Mouse (Mus musculus): ENCODE measurements around the gene Ddx27. TPM values are rescaled to one million over a fixed set of nuclear protein-coding genes. Genes with fewer than 3 reads are reported as not detected.

Gene Ddx27
- total RNA-seq, 4 experiments from 2014 or later, result 30.7 to 32.7 (median 31.1) TPM

DNA sequence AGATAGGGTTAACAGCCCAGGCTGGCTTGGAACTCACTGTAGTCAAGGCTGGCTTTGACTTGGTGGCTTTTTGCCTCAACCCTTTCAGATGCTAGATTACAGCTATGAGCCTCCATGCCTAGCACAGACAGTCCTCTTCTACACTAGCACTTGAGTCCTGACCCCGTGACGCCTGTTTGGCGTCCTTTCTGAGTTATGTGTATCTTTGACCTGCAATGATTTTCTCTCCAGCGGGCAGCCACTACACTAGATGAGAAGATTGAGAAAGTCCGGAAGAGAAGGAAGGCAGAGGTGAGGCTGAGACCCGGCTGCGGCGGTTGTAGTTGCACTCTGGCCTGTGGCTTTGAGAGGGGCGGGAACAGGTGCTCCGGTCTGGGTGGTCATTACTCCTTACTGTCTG is 4.4 kb downstream of the Ddx27 start:
- no peak for DNase-seq (ENCODE audit: low spot score in 2 of 2)

GRCm38 (mm10) chr2:167028553-167028952 is 13.6 kb downstream of the Ddx27 start:
- DNase-seq (ENCODE audit: low spot score in 2 of 2), result no peak

DNA sequence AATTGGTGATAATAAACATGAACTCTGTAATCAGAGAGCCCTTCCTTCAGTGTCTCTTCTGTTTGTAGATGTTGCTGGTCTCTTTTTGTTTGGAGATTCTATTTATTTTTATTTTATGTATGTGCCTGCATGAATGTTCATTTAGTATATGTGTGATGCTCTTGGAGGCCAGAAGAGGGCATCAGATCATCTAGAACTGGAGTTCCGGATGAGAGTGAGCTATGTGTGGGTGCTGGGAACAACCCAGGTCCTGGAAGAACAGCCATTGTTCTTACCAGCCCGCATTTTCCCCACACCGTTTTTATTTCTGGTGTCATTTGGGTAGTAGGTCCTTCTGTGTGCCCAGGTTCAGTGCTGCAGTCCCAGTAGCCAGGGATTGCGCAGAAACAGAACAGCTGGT is 15.5 kb downstream of the Ddx27 start:
- DNase-seq (ENCODE audit: low spot score in 2 of 2), result no peak

DNA sequence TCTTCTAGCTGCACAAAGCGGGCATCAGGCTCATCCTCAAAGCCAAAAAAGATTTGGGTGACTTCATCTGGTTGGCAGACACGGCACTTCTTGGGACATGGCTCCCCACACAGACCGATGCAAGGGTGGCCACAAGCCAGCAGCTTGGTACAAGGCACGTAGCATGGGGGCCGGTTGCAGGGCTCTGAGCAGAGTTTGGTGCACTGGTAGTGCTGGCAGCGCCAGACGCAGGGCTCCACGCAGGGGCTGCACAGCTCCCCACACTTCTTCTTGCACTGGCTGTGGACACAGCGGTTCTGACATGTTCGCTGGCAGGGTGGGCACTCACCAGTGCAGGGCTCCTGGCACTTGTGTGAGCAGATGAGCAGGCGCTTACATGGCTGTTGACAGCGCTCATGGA is 22.7 kb downstream of the Ddx27 start:
- no peak for DNase-seq (ENCODE audit: low spot score in 2 of 2)

GRCm38 (mm10) chr2:167038297-167038696 is 23.3 kb downstream of the Ddx27 start:
- no peak for DNase-seq (ENCODE audit: low spot score in 2 of 2)

- DNase-seq (ENCODE audit: low spot score in 2 of 2), result no peak
These were observed 23.7 kb downstream of the Ddx27 start for GRCm38 (mm10) chr2:167038716-167039115.

DNA sequence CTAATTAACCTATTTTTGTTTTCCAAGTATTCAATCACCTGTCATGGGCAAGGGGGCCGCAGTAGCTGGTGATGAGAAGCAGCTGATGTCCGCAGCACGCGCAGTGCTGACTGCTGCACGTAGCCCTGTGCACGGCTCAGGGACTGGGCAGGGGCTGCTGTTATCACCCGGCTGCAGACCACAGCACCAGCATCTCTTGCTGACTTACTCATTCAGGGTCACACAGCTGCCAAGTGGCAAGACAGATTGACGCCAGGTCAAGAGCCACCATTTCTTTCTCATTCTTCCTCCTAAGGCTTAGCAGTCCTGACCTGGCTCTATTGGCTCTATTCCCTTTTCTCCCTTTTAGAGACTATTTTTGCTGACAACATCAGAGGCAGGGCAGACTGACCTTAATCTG is 24.4 kb downstream of the Ddx27 start:
- DNase-seq (ENCODE audit: low spot score in 2 of 2), result no peak

DNA sequence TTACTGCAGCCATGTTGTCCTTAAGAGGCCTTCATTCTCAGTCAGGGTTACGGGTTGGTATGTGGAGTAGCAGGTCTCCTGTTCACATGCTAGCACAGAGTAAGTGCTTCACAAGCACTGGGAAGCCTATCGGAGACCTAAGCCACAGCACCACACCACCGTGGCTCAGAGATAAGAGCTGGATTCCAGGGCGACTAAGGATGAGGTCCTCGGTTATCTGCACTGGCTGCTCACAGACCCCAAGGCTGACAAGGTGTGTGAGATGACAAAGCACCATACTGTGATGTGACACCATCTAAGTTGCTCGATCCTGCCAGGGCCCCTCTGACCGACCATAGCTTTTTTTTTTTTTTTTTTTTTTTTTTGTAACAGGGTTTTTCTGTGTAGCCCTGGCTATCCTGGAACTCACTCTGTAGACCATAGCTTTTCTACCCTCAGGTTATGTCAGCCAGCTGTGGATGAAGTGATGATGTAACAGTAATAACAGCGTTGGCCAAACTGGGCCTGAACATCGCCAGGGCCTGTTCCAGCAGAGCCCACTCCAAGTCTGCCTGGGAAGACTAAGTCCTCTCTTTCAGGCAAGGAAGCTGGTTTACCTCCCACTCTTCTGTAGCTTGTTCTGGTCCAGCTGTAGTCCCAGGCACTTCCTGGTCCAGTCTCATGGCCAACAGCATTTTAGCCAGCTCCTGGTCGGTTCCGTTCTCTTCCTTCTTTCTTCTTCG is 28.6 kb downstream of the Ddx27 start:
- no peak for DNase-seq (ENCODE audit: low spot score in 2 of 2)

DNA sequence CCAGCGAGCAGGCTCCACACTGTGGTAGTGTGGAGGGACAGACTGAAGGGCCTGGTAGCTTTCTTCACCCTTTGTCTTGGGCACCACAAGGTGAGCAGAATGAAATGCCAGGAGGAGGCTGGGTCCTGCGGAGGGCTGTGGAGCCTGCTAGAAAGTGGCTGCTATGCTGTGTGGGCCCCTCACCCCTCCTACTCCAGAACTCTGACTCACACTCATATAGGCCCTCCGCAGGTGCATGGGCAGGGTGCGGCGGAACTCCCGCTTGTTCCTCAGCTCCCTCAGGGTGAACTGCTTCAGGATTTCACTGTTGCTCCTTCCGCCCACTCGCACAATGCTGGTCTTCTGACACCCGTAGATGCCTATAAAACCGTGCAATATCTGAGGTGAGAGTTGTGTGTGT is 33.2 kb downstream of the Ddx27 start:
- DNase-seq (ENCODE audit: low spot score in 2 of 2), result no peak

- DNase-seq (ENCODE audit: low spot score in 2 of 2), result no peak
These were observed 33.8 kb downstream of the Ddx27 start for GRCm38 (mm10) chr2:167048698-167049358.

DNA sequence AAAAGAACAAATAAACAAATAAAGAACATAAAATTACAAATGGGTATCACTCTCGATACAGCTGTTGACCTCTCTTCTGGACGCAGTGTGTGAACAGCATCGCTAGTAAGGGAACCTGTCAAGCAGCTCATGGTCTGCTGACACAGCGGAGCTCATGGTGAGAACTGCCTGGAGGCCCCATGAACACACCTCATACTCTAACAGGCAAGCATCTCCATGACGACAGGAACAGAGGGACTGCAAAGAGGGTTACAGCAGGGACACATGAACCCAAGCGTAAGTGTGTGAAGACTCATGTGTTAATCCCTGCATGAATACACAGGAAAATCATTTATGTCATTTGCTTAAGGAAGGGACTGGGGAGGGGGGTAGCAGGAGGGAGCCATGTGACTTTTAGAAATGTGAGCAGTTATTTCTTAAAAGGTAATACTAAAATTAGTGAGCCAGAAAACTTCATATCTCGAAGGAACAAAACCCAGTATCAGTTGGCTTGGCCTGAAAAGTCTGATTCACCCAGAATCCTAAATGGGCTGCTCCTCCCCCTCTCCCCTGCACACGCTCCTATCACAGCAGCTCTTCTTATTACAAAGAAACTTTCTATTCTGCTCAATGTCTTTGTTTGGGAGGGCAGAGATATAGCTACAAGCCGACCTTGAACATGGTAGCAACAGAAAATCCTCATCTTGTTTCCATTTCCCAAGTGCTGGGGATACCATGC is 38.3 kb downstream of the Ddx27 start:
- no peak for DNase-seq (ENCODE audit: low spot score in 2 of 2)

DNA sequence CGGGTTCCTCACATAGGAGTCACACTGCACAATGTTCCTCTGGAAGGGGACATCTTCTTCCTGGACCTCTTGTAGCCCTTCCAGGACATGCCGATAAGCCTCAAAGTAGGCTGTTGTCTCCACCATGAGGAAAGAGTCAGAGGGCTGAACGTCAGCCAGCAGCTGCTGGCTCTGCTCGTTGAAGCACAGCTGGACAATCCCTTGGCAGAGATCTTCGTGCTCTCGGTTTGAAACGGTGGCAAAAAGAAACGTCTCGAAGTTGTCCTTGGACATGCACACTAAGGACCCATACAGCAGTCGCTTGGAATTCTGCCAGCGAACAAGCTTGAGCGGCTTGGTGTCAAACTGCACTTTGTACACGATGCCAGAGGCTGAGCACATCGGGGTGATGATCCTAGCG is 40.4 kb downstream of the Ddx27 start:
- no peak for DNase-seq (ENCODE audit: low spot score in 2 of 2)

DNA sequence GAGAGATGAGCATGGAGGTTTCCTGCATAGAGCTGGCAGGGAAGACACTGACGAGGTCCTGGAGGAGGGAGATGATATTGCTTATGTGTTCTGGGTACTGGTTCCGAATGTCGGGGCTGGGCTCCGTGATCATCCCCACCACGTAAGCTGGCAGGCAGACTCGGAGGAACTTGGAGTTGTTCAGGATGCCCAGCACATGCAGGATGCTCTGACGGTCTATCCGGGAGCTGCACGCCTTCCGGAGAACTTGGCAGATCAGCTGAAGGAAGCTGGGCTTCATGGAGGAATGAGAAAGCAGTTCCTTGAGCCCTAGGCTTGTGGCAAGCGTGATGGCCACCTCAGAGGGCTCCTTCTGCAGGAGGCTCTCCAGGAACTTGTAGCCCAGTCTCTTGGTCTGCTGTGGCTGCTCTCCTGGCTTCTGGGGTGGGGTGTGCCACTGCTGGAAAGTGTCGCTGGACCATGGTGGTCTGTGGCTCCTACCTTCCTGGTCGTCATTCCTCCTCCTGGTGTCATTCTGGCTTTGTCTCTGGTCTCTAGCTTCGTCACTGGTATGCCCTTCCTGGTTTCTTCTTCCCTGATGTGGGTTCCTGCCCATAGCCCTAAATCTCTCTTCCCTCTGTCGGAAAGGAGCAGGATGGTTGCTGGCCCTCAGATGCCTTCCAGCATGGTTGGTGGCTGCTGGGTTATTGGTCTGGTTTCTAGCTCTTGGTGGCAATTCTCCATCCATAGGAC is 41.4 kb downstream of the Ddx27 start:
- DNase-seq (ENCODE audit: low spot score in 2 of 2), result no peak

DNA sequence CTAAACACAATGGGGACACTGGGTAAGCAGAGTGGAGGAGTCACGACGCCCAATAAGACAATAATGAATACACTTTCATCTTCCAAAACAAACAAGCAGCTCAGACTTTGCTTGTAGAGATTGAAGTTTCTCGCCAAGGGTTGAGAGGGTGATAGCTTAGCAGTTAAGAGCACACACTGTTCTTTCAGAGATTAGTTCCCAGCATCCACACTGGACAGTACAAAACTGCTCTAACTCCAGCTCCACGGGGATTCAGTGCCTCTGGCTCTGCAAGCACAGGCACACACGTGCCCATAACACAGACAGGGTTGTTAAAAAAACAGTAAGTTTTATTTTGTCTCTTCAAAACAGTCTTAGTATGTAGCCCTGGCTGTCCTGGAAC is 41.9 kb downstream of the Ddx27 start:
- no peak for DNase-seq (ENCODE audit: low spot score in 2 of 2)

DNA sequence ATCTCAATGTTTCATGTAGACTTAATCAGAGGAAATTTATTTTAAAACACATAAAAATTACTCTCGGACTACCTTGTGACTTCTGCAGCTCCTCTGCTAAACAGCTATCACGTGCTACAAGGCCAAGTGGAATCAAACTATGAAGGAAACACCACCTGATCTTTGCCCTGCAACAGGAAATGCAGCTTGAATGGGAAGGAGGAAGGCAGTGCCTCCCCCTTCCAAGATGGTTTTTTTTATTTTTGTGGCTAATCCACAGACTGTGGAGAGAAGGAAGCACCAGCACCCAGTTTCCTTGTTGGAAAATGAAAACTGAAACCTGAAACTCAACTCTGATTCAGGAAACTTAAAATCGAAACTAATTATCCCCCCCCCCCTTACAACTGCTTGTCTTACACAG is 43.2 kb downstream of the Ddx27 start:
- DNase-seq (ENCODE audit: low spot score in 2 of 2), result no peak

DNA sequence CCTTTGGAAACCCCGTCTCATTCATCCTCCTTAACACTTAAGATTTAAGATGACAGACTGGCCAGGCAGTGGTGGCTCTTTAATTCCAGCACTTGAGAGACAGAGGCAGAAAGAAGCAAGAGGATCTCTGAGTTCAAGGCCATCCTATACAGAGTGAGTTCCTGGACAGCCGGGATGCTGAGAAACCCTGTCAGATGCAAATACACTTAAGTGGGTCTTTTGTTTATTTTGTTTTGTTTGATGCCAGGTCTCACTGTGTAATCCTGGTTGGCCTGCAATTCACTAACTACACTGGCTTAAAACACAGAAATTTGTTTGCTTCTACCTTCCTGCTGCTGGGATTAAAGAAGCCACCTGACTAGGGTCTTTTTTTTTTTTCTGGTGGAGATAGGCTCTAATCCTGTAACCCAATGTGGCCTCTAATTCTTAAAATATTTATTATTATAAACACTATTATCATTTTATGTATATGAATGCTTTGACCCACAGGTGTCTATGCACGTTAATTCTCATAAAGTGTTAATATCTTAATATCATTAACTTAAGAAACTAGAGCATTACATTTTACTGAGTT is 43.9 kb downstream of the Ddx27 start:
- DNase-seq (ENCODE audit: low spot score in 2 of 2), result no peak

DNA sequence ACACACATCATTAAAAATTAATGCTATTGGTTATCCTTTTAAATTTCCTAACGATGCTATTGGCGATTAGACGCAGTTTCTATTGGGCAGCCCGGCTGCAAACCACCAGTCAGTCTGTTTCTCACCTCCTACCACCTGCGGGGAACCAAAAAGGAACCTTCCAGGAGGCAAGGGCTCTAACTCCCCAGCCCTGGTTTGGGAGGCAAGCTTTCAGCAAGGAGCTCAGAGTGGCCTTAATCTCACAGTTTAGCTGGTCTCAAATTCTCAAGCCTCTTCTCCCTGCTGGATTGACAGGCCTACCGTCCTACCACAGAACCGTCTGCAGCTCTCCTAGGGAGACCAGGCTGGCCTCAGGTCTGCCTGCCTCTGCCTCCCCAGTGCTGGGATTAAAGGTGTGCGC is 44.5 kb downstream of the Ddx27 start:
- DNase-seq (ENCODE audit: low spot score in 2 of 2), result no peak

- no peak for DNase-seq (ENCODE audit: low spot score in 2 of 2)
These were observed 45.0 kb downstream of the Ddx27 start for GRCm38 (mm10) chr2:167059960-167060359.

- DNase-seq (ENCODE audit: low spot score in 2 of 2), result no peak
These were observed 45.4 kb downstream of the Ddx27 start for GRCm38 (mm10) chr2:167060360-167060759.

- DNase-seq (ENCODE audit: low spot score in 2 of 2), result no peak
These were observed 45.8 kb downstream of the Ddx27 start for GRCm38 (mm10) chr2:167060761-167061160.

DNA sequence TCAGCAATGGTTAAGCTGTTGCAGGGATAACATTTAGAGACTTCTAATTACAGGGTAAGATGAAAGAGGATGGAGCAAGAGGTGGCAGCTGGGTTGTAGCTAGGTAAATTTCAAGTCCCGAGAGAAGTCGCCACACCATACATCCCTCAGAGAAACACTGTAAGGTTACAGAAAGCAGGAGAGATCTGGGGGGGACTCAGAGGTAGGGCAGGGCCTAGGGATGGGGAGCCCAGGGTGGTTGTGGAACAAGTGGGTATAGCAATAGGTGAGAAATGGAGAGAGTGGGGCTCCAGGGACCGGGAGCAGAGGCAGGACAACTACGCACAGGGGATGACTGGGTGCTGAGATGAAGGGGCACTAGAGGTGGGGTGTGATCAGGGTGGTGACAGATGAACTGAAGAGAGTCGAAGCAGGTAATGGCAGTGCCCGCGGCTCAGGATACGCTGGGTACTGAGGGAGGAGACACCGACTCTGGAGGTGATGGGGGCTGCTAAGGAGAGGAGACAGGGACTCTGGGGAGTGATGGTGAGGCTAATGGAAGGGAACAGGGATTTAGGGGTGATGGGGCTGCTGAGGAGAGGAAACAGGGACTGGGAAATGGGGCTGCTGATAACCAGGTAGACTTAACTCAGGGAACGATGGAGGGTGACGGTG is 46.5 kb downstream of the Ddx27 start:
- DNase-seq (ENCODE audit: low spot score in 2 of 2), result no peak
